8 mouse cellular contexts compared by ENCODE assay signal in the genomic region with DNA sequence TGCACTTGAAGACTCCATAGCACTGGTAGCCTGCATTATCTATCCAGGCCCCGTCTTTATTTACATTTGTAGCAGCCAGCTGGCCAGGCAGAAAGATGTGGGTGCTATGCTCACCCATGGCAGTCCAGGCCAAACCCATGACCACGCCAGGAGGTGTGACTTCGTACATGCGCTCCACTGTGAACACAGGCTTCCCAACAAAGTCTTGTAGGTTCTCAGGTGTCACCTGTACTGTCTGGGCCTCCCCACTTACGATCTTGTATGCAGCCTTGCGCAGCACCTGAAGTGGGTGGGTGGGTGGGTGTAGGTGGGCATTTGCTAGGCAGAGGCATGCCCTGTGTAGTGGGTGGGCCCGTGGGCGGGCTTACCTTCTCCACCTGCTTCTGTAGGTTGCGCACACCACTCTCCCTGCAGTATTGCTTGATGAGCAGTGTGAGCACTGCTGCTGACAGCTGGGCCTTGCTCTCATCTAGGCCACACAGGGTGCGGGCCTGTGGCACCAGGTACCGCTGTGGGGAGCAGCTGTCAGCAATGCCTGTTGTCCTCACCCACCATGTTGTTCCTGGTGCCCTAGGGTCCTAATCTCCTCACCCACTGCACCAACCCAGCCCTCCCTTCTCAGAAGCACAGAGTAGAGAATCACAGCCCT. TPM values are rescaled to one million over a fixed set of nuclear protein-coding genes. Genes with fewer than 3 reads are reported as not detected.
DNase-seq lines count a peak whose midpoint lies in the region; ATAC-seq and TF ChIP-seq lines count a peak whose summit lies in the region.

No protein-coding gene starts in this region.

- no peak overlapping the region for H3K9ac ChIP-seq in CH12.LX (ENCODE audit: insufficient read depth, low read depth)
- 0 out of 2 replicates have a peak overlapping the region, but pooled peaks have one; percentile 18 for H3K9ac ChIP-seq in forebrain, embryonic 15.5 days (replicated peaks)
- peak overlapping the region; percentile 91 for H3K9ac ChIP-seq in liver, embryonic 12.5 days

- no peak for TF ChIP-seq RAD21 in CH12.LX (IDR thresholded peaks at IDR 0.05; ENCODE audit: low read depth, low read length)

- TF ChIP-seq POLR2A in CH12.LX (IDR thresholded peaks at IDR 0.05; ENCODE audit: low read depth, low read length): no peak

- H3K27ac ChIP-seq in CH12.LX (ENCODE audit: insufficient read depth, low read depth): no peak overlapping the region
- H3K27ac ChIP-seq in forebrain, embryonic 15.5 days (replicated peaks): no peak overlapping the region
- peak overlapping the region; percentile 83 for H3K27ac ChIP-seq in liver, embryonic 12.5 days

- TF ChIP-seq CTCF in CH12.LX (conservative IDR thresholded peaks at IDR 0.05 in 1 of 2, IDR thresholded peaks at IDR 0.05 in 1 of 2; ENCODE audit: low read depth in 2 of 2, low read length in 2 of 2): no peak

- peaks cover 21 to 49% of the 10 kb centered on the region in 2 experiments for H3K4me1 ChIP-seq in CH12.LX (ENCODE audit: control insufficient read depth in 1 of 2, insufficient read depth in 2 of 2)
- H3K4me1 ChIP-seq in forebrain, embryonic 15.5 days: peaks cover 24% of the 10 kb centered on the region
- H3K4me1 ChIP-seq in liver, embryonic 12.5 days: peaks cover 47% of the 10 kb centered on the region

- H3K4me3 ChIP-seq in CH12.LX (replicated peaks in 1 of 3; ENCODE audit: low read depth in 2 of 3, low read length in 2 of 3, poor library complexity in 1 of 3): peak overlapping the region in 2 of 3 experiments; percentile 82 to 84
- no peak overlapping the region for H3K4me3 ChIP-seq in forebrain, embryonic 15.5 days
- H3K4me3 ChIP-seq in liver, embryonic 12.5 days: peak overlapping the region; percentile 80

- WGBS in forebrain, embryonic 15.5 days: 90% methylated on average over 11 of the region's 11 CpGs
- 75% methylated on average over 11 of the region's 11 CpGs for WGBS in liver, embryonic 12.5 days (ENCODE audit: insufficient replicate concordance)

- peak overlapping the region; percentile 62 for H3K4me2 ChIP-seq in CH12.LX (ENCODE audit: insufficient read depth, low read depth, poor library complexity, severe bottlenecking)
- H3K4me2 ChIP-seq in forebrain, embryonic 15.5 days (replicated peaks): peak overlapping the region; percentile 78; the same call in 1 of the 2 replicates
- peak overlapping the region; percentile 88 for H3K4me2 ChIP-seq in liver, embryonic 12.5 days

- in situ Hi-C loops in CH12.LX (cut with MboI; ENCODE audit: low pct_ligation_motif_present, low pct_unique_long_range_greater_than_20kb, low sequenced_read_pairs): no loop called here

- peaks cover 65 to 67% of the 10 kb centered on the region in 2 experiments for H3K36me3 ChIP-seq in CH12.LX (replicated peaks in 1 of 2; ENCODE audit: control insufficient read depth in 1 of 2, insufficient read depth in 1 of 2, low read length in 1 of 2)
- peaks cover 53% of the 10 kb centered on the region for H3K36me3 ChIP-seq in forebrain, embryonic 15.5 days
- H3K36me3 ChIP-seq in liver, embryonic 12.5 days: peaks cover 66% of the 10 kb centered on the region

- no peaks in the 10 kb centered on the region for H3K9me3 ChIP-seq in CH12.LX (replicated peaks; ENCODE audit: low read length)
- no peaks in the 10 kb centered on the region for H3K9me3 ChIP-seq in forebrain, embryonic 15.5 days
- no peaks in the 10 kb centered on the region for H3K9me3 ChIP-seq in liver, embryonic 12.5 days (replicated peaks)

- H3K27me3 ChIP-seq in CH12.LX (replicated peaks): no peaks in the 10 kb centered on the region
- no peaks in the 10 kb centered on the region for H3K27me3 ChIP-seq in forebrain, embryonic 15.5 days
- no peaks in the 10 kb centered on the region for H3K27me3 ChIP-seq in liver, embryonic 12.5 days (replicated peaks)

- peaks cover 37% of the 10 kb centered on the region for H3K79me2 ChIP-seq in CH12.LX (replicated peaks; ENCODE audit: control insufficient read depth, extremely low read depth, insufficient read depth, poor library complexity, severe bottlenecking)

- dilution Hi-C loops in CH12.LX (cut with MboI; ENCODE audit: extremely low pct_ligation_motif_present, extremely low pct_unique_long_range_greater_than_20kb, low sequenced_read_pairs): no loop called here

- ATAC-seq in forebrain, embryonic 15.5 days (replicated peaks): no peak
- no peak for ATAC-seq in liver, embryonic 12.5 days

- DNase-seq in cerebellum, adult 9-11 months: peak; percentile 36
- DNase-seq in cerebellum, adult 8-10 months: no peak
- no peak for DNase-seq in CH12.LX (ENCODE audit: extremely low read depth)
- no peak for DNase-seq in B cell, adult 2 months
- no peak for DNase-seq in spleen, postnatal 14 days (ENCODE audit: low spot score in 2 of 2)
- DNase-seq in embryo, embryonic 11 days: no peak

- no peak for TF ChIP-seq EP300 in CH12.LX (IDR thresholded peaks at IDR 0.05; ENCODE audit: low read length)

TF ChIP-seq in CH12.LX, 34 proteins besides CTCF, POLR2A, EP300 and RAD21:
- TF ChIP-seq MYC (IDR thresholded peaks at IDR 0.05; ENCODE audit: low read depth, low read length) (no peak), ZMIZ1 (IDR thresholded peaks at IDR 0.05; ENCODE audit: low read depth, low read length) (peak; percentile 28; the same call in 1 of the 2 replicates), CHD2 (IDR thresholded peaks at IDR 0.05; ENCODE audit: low read length) (peak; percentile 21; the same call in 1 of the 2 replicates)

RNA-seq across cellular contexts. Expression of a gene that starts 2.0 kb away (rescaled TPM):
- total RNA-seq in CH12.LX (2012; rRNA removed) (4,187 and 4,995 TPM in 2 replicates), CH12.LX (2014; rRNA removed) (1,342 and 1,734 TPM in 2 replicates)
- polyA plus RNA-seq in CH12.LX (2012; ENCODE audit: insufficient read length, low read depth): 1,364 and 1,412 TPM in 2 replicates
- polyA plus RNA-seq in forebrain, embryonic 15.5 days (2015; fragmentation: Nextera tagmentation; extraction: Ambion mirVana): 1,126 and 1,235 TPM in 2 replicates
- polyA plus RNA-seq in liver, embryonic 12.5 days (2016; fragmentation: Nextera tagmentation; extraction: Ambion mirVana): 1,562 and 1,574 TPM in 2 replicates

RNA-seq across cellular contexts. Expression of a gene that starts 5.7 kb away (rescaled TPM):
- total RNA-seq in CH12.LX (2012; rRNA removed): 249 and 272 TPM in 2 replicates
- total RNA-seq in CH12.LX (2014; rRNA removed): 154 TPM in 2 replicates
- polyA plus RNA-seq in CH12.LX (2012; ENCODE audit: insufficient read length, low read depth): 178 and 202 TPM in 2 replicates
- polyA plus RNA-seq in forebrain, embryonic 15.5 days (2015; fragmentation: Nextera tagmentation; extraction: Ambion mirVana): 194 and 210 TPM in 2 replicates
- 176 and 179 TPM in 2 replicates for polyA plus RNA-seq in liver, embryonic 12.5 days (2016; fragmentation: Nextera tagmentation; extraction: Ambion mirVana)

RNA-seq across cellular contexts. Expression of a gene that starts 11.4 kb away (rescaled TPM):
- total RNA-seq in CH12.LX (2012; rRNA removed) (115 and 151 TPM in 2 replicates), CH12.LX (2014; rRNA removed) (65.4 and 69.6 TPM in 2 replicates)
- 99.4 and 112 TPM in 2 replicates for polyA plus RNA-seq in CH12.LX (2012; ENCODE audit: insufficient read length, low read depth)
- polyA plus RNA-seq in forebrain, embryonic 15.5 days (2015; fragmentation: Nextera tagmentation; extraction: Ambion mirVana): 47.7 and 49.9 TPM in 2 replicates
- polyA plus RNA-seq in liver, embryonic 12.5 days (2016; fragmentation: Nextera tagmentation; extraction: Ambion mirVana): 61.7 and 65.4 TPM in 2 replicates

RNA-seq across cellular contexts. Expression of a gene that starts 12.7 kb away (rescaled TPM):
- 0.21 and 0.25 TPM in 2 replicates for total RNA-seq in CH12.LX (2012; rRNA removed)
- 0.16 and 0.49 TPM in 2 replicates for total RNA-seq in CH12.LX (2014; rRNA removed)
- 0.36 and 0.45 TPM in 2 replicates for polyA plus RNA-seq in CH12.LX (2012; ENCODE audit: insufficient read length, low read depth)
- polyA plus RNA-seq in forebrain, embryonic 15.5 days (2015; fragmentation: Nextera tagmentation; extraction: Ambion mirVana): 0.98 and 1.1 TPM in 2 replicates
- polyA plus RNA-seq in liver, embryonic 12.5 days (2016; fragmentation: Nextera tagmentation; extraction: Ambion mirVana): 0.50 and 0.57 TPM in 2 replicates

RNA-seq across cellular contexts. Expression of a gene that starts 30.6 kb away (rescaled TPM):
- total RNA-seq in CH12.LX (2012; rRNA removed) (75.9 and 88.5 TPM in 2 replicates), CH12.LX (2014; rRNA removed) (19.7 and 25.4 TPM in 2 replicates)
- polyA plus RNA-seq in CH12.LX (2012; ENCODE audit: insufficient read length, low read depth): 135 and 142 TPM in 2 replicates
- 125 and 132 TPM in 2 replicates for polyA plus RNA-seq in forebrain, embryonic 15.5 days (2015; fragmentation: Nextera tagmentation; extraction: Ambion mirVana)
- polyA plus RNA-seq in liver, embryonic 12.5 days (2016; fragmentation: Nextera tagmentation; extraction: Ambion mirVana): 73.6 and 79.1 TPM in 2 replicates
